Mouse (Mus musculus) cerebellum, postnatal 25 days (tissue): Measurements from ENCODE around the gene Gm20431.
"Not testable (repeated sequence)": the region's sequence is repeated elsewhere in the genome, so short reads cannot be mapped to it uniquely, and the experiment has no call there.

Source experiments
- DNase-seq, 2 experiments: peaks; one replicate each; pipeline ENCODE4 v3.0.0; 2021; ENCODE audit warnings: mixed read lengths in 2 of 2

Gm20431 gene

GRCm38 (mm10) chr2:167659177-167659846 lies 2.0 kb downstream of the Gm20431 start:
- DNase-seq, result no peak

- no peak for DNase-seq
These were observed 2.6 kb downstream of the Gm20431 start for GRCm38 (mm10) chr2:167658712-167659111.

- DNase-seq, result no peak
These were observed 3.3 kb downstream of the Gm20431 start for GRCm38 (mm10) chr2:167657973-167658372.

DNA sequence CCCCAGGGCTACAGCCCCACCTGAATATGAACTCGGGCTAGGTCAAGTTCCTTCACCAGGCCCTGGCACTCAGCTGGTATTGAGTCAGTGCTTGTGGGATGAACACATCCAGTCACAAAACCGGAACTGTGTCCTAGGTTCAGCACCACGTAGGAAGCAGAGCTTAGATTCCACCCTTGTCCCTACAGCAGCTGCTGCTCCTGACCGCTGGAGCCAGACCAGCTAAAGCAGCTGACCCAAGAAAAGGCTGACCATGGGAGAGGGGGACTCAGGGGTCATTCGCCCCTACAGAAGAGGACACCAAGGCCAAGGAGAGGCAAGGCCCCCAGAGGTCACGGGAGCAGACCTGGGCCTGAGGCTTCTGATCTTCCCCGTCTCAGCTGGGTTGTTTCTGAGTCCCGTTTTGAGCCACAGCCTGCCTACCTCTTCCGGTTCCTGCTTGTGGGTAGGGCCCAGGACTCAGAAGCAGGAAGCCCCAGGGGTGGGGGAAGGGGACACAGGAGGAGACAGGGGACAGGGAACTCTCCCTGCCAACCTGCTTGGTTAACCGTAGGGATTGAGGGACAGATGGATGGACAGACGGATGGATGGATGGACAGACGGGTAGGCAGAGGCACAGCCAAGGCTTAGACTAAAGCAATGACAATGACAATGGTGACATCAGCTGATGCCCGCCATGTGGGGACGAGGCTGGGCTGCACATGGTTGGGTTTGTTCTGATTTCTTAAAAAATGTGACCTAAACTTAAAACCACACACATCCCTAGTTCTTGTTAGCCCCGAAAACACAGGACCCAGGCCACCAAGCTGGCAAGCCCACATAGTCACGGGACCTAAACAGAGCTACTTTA lies 4.4 kb downstream of the Gm20431 start:
- no peak for DNase-seq

DNA sequence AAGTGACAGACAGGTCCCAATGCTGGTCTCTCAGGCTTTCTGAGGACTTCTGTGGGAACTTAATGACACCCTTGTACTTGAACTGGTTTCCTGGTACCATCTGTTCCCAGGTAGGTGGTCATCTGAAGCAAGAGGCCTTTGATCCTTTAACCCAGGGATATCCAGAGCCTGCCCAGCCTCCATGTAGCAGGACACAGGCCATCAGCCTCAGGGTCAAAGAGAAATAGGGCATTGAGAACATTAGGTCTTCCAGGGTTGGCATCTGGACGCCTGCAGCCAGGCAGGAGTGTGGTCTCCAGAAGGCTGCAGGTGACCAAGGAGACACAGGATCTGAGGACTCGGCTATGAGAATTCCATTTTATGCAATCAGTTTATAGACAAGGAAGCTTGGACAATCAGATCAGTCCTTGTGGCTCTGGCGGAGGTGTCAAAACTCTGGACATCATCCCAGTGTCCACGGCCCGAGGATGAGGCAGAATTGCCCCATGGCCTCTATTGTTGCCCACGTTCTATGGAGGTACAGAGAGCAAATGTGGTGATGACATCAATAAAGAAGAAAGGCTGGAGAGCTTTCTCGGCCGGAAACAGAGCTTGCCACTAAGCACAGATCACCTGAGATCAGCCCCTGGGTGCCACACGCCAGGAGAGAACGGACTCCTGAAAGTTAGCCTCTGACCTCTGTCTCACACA lies 6.2 kb downstream of the Gm20431 start:
- DNase-seq, result no peak

- no peak for DNase-seq
These were observed 8.6 kb downstream of the Gm20431 start for GRCm38 (mm10) chr2:167652694-167653093.

DNA sequence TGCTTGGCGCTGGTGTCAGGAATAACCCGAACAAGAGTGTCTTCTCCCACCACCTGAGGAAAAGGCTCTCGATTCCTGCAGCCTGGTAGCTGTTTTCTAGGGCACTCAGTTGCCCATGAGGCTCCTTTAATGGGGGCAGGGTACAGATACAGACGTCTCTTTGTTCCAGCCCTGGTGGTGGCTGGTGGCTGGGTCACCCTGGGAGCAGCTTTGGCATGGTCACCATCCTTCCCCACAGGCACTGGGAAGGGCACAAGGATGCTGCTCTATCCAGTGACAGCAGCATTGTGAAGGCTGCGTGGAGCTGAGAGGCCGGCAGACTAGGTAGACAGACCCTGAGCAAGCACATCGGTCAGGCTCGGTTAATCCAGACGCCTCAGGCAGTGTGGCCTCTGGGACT lies 9.7 kb downstream of the Gm20431 start:
- no peak for DNase-seq

GRCm38 (mm10) chr2:167649290-167650032 lies 11.8 kb downstream of the Gm20431 start:
- DNase-seq, result no peak

GRCm38 (mm10) chr2:167646411-167646810 lies 14.9 kb downstream of the Gm20431 start:
- no peak for DNase-seq

DNA sequence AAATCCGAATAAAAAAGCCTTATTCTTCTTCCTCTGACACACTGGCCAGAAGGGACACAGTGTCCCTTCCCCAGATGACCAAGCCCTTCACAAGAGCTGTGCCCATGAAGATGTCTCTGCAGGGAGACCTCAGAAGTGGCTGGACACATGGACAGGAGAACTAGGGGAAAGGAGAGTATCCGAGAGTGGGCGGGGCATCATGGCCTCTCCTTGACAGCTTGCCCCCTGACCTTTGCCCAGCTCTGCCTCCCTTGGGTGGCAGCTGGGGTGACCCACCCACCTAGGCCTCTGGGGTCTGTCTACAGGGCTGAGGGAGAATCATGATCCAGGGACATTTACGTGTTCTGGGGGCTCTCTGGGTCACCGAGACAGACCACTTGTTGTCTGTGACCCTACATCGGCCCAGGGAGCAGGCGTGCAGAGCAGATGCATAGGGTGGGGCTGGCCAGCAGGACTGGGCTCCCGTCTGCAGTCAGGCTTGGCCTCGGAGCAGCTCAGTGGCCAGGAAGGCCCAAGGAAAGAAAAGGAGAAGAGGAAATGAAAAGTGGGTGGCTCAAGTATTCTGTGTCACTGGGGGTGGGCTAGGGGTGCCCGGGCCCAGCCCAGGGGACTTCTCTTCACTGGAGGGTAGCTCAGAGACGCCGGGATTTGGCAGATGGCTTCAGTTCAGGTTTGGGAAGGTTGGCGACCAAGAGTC lies 17.8 kb downstream of the Gm20431 start:
- DNase-seq, result not testable (repeated sequence)

GRCm38 (mm10) chr2:167642164-167642563 lies 19.1 kb downstream of the Gm20431 start:
- DNase-seq, result no peak

DNA sequence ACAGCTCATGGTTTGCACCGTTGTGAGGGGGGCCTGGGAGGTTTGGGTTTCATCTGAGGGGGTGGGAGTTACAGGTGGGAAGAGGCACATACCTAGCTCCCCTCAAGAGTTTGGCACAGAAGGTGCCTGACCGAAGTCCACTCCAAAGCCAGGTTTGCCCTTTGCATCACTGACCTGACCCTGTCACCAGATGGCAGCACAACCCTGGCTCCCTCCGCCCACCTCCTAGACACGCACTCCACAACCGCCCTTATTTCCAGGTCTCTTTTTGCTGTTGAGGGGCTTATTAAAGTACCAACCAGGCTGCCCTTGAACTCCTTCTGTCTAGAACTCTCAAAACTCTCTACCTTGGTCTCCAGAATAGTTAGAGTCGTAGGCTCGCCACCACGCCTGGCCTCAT lies 20.0 kb downstream of the Gm20431 start:
- DNase-seq, result peak in 1 of 2 experiments; percentile 55

DNA sequence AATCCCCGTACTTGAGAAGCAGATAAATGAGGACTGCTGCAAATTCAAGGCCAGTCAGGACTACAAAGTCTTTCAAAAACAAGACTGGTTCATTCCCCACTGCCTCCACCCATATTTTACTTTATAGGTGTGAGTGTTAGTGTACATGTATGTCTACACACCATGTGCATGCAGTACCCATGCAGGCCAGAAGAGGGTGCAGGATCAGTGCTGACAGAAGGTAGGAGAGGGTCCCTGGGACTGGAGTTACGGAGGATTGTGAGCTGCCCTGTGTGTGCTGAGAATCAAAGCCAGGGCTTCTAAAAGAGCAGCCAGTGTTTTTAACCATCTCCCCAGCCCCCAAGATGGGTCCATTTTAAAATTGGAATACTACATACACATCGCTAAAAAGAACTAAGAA lies 21.0 kb downstream of the Gm20431 start:
- DNase-seq, result peak in 1 of 2 experiments; percentile 51

GRCm38 (mm10) chr2:167634865-167635512 lies 26.3 kb downstream of the Gm20431 start:
- no peak for DNase-seq

- DNase-seq, result peak; percentile 92 to 96
These were observed 26.9 kb downstream of the Gm20431 start for GRCm38 (mm10) chr2:167634338-167634770.

DNA sequence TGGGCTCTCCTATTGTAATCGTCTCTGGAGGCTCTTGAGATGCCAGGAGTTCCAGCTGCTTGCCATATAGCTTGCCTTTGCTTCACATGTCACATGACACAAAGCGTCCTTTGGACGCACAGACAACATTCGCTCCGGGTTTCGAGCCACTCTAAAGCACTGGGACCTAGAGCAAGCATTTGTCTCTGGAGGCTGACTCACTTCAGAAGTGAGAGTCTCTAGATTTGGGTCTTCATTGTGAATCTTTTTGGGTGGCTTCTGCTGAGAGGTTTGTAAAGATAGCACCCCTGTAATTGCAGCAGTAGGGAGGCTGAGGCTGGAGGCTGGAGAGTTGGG lies 27.8 kb downstream of the Gm20431 start:
- DNase-seq, result no peak

DNA sequence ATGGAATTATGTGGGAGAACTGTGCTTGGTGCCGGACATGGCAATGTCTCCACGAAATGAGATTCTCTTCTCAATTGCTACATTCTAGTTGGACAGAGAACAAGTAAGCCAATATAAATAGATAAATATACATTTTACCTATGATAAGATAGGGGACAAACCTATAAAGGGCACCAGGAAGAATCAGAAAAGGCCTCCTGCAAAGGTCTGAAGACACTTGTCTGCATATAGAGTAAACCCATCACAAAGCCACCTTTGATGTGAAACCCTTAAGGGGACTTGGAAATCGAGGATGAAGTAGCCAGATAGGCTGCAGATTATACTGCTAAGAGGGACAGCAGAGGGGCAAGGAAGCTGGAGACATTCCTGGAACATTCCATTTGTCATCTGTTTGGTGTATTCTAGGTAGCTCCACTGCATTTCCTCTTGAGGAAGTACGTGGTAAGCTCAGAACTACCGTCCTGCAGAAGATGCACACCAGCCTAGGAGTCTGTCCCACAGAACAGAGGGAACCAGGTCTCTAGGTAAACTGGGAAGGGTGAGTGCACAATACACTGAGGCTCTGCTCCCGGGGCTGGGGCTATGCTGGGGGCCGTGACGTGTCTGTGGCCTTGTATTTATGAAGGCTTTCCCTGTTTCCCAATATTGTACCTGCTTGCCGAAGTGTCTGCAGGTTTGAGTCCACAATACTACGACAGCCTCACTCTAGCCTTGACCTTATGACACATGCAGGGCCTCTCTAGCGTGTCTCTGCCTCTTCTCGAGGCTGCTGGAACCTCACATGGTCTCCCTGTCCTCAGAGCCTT lies 28.4 kb downstream of the Gm20431 start:
- no peak for DNase-seq

GRCm38 (mm10) chr2:167631591-167632448 lies 29.5 kb downstream of the Gm20431 start, which contains the start of gene Ube2v1:
TSS of gene Ube2v1 (minus strand) at chr2:167632095.
- DNase-seq, result peak; percentile 98 to 99

DNA sequence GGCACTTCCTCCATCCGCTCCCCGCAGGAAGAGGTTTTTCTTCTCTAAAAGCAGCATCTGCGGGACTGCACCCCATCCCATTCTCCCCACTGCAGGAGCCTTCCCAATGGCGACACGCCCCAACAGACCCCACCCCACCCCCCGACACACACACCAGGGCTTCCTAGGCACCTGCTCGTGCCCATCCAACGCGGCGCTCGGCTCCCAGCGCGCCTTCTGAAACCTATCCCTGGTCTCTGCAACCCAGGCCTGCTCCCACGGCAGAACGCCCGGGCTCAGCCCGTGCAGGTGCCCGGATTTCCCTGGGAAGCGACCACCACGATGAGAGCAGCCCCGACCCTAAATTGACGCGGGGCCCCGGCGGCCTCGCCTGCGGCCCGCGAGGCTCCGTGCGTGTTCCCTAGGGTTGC lies 30.1 kb downstream of the Gm20431 start:
- no peak for DNase-seq

- DNase-seq, result no peak
These were observed 30.9 kb downstream of the Gm20431 start for GRCm38 (mm10) chr2:167630421-167630820.
